Mouse (Mus musculus) lung, postnatal 36 days (tissue): ENCODE measurements around the gene Mbd5.

Source experiments
- DNase-seq: peaks from one replicate; pipeline ENCODE4 v3.0.0; 2022; ENCODE audit warnings: mixed read lengths

Mbd5 gene

DNA sequence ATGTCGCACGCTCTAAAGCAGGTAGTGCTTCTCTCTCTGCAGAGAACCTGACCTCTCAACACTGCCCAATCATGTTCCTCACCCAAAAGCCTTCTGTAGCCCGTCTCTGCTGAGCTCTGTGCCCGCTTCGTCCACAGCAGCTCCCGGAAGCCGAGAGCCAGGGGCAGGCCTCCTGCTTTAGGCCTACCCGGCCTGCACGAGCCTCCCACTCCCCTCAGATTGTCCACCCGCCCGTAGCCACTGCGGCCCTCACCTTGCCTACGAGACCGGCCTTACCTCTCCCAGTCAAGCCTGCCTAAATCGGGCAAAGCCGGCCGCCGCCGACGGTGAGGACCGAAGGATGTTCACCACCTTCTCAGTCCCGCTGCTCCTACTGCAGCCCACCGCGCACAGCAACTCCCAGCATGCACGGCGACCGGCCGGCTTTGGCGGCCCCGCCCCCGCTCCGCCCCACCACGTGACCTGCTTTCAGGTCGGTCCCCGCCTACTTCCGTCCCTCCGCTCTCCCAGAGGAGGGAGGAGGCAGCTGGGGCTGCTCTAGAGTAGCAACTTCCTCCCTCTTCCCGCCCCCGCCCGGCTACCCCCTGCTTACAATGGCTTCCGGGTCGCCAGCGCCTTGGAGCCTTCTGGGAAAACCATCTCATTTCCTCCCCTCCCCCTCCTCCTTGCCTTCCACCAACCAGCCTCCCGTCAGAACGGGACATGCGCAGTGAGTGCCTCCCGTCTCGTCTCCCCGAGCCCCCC, at the start of gene Mbd5:
Gene Mbd5 (plus strand): TSS at position 668 of the 744 bp plus-strand sequence.
- peak; percentile 99 for DNase-seq

- DNase-seq, result peak; percentile 28
Observed at GRCm38 (mm10) chr2:48908866-48909265, 40.4 kb upstream of the Mbd5 start.

DNA sequence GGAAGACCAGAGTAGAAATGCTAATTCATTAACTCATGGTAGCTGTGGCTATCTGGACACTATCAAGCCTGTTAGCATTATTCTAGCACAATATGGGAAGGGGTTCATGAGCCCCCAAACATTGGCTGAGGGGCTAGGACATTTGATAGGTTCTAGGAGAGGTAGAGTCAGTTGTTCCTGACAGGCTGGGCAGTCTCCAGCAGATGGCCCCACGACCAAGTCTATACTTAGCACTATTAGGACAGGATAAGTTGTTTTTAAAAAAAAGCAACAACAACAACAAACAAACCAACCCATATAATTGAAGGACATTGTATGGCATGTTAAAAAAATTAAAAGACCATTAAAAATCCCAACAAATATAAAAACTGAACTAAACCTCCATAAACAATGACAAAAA, 35.1 kb upstream of the Mbd5 start:
- peak; percentile 5 for DNase-seq

GRCm38 (mm10) chr2:48915832-48916231, 33.5 kb upstream of the Mbd5 start:
- no peak for DNase-seq

DNA sequence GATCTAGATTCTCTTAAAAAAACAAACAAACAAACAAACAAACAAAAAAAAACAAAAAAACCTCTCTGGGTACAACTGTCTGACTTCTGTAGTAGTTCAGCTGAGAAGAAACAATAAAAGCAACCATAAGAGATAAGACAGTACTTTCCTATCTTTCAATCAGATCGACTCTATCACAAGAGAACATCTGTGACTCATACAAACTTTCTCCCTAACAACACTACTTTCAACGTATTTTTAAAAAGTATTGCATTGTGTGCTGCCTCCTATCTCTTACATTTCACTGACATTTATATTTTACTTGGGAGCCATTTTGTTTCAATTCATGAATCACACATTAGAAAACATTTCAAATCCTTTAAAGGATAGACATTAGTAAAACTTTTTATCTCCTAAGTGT, 14.2 kb upstream of the Mbd5 start:
- no peak for DNase-seq

- DNase-seq, result no peak
Observed at GRCm38 (mm10) chr2:48947761-48948160, 1.5 kb upstream of the Mbd5 start.

DNA sequence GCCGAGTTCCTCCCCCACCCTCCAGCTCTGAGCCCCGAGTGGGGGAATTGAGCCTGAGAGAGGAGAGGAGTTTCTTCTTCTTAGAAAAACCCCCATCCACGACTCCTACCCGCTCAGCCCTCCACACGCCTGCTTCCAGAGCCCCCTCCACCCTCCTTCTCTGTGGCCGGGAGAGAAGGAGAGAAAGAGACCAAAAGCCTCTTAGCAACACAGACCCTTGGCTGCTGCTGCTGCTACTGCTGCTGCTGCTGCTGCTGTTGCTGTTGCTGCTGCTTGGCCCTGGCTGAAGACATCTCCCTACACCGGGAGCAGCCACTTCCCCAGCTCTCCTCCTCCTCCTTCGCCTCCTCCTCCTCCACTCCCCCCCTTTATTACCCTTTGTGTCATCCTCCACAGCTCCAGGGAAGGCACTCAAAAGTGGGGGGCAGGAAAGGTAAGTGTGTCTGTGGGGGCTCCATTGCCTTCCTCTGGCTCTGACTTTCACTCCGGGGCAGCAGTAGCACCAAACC, 489 bp downstream of the Mbd5 start:
- peak; percentile 26 for DNase-seq

GRCm38 (mm10) chr2:48950252-48950315, 776 bp downstream of the Mbd5 start, which contains the start of gene Orc4:
Gene Orc4, minus strand, starts transcription at chr2:48950277.
- DNase-seq, result no peak

DNA sequence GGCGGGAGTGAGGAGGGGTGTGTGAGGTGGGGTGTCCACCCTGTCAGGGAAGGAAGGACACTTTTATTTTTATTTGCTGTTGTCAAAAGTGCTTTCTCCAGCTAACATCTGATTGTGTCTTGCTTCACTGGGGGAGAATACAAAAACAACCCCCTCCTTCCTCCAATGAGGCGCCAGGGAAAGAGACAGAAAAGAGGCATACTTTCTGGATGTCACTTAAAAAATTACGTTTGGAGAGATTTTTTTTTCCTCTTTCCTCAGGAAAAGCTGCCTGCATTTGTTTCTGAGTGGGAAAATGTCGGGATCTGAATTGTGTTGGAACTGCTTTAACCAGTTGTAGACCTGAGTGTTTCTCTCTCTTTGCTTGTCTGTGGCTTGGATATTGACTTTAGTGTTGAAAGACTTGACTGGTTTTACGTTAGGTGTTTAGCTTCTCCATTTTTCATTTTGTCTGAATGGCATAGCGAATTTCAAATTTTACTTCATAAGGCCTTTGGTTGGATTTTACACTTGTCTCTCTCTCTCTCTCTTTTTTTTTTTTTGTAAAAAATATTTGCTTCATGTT, 1.1 kb downstream of the Mbd5 start:
- DNase-seq, result peak; percentile 7

DNA sequence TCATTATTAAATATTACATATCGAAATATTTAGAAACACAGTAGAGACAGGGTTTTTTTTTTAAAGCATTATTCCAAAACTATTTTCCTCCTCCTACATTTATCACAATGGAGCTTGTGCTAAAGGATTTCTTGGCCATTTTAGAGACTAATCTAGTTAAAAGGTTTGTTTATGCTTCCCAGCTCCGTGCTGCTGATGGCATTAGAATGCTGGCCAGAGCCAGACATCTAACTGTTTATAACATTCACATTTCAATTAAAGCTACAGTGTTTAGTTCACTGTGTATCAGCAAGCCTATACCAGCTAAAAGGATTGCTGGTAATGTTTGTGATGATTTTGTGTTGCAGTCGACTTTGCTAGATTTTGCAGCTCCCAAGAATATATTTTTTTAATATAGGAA, 7.3 kb downstream of the Mbd5 start:
- DNase-seq, result no peak

DNA sequence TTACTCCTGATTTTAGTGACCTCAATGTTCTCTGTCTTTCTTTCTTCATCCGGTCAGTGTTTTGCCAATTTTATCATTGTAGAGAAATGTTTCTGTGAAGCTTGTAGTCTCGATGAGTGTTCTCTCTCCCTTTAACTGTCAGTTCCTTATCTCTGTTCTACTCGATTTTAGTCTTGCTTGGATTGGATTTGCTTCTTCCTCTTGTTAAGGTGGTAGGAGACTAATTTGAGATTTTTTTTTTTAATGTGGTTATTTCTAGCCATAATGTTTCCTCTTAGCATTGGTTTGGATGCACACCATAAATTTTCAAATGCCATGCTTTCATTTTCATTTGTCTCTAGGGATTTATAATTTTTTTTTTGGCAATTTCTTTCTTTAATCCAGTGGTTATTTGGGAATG, 29.6 kb downstream of the Mbd5 start:
- no peak for DNase-seq

DNA sequence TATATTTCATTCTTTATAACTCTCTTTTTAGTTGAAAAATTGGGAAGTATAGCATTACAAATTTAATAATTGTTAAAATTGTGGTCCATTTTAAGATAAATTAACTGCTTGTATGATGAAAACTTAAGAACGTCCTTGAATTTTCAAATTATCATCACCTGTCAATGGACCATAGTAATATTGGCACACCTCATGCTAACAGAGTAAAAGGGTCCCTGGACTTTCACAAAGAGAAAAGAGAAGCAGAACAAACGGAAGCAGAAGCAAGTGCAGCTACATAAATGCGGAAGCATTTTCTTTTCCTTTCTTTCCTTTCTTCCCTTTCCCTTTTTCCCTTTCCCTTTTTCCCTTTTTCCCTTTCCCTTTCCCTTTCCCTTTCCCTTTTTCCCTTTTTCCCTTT, 41.0 kb downstream of the Mbd5 start:
- no peak for DNase-seq

- DNase-seq, result peak; percentile 3
Observed at GRCm38 (mm10) chr2:49040481-49040880, 91.2 kb downstream of the Mbd5 start.

DNA sequence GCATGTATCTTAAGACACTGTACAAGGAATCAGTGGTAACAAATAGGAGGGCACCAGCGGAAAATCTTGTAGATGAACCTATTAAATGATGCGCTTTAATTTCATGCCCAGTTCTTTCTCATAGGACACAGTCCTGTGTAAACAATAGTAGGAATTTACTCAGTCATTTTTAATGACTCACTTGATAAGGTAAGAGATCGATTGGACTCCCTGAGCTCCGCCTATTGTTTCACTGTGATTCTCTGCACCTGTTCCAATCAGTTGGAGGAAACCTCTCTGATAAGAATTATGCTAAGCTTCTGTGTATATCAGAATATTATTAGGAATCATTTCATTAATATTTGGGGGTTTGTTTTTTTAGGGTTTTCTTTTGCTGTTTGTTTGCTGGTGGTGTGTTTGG, 100.7 kb downstream of the Mbd5 start:
- no peak for DNase-seq

- no peak for DNase-seq
Observed at GRCm38 (mm10) chr2:49067886-49068285, 118.6 kb downstream of the Mbd5 start.

GRCm38 (mm10) chr2:49084966-49085365, 135.7 kb downstream of the Mbd5 start:
- DNase-seq, result peak; percentile 56

GRCm38 (mm10) chr2:49090771-49091170, 141.5 kb downstream of the Mbd5 start:
- DNase-seq, result no peak

GRCm38 (mm10) chr2:49096765-49097164, 147.5 kb downstream of the Mbd5 start:
- no peak for DNase-seq

- no peak for DNase-seq
Observed at GRCm38 (mm10) chr2:49108906-49109305, 159.6 kb downstream of the Mbd5 start.

GRCm38 (mm10) chr2:49119875-49120274, 170.6 kb downstream of the Mbd5 start:
- DNase-seq, result no peak

- no peak for DNase-seq
Observed at GRCm38 (mm10) chr2:49121603-49122002, 172.3 kb downstream of the Mbd5 start.

DNA sequence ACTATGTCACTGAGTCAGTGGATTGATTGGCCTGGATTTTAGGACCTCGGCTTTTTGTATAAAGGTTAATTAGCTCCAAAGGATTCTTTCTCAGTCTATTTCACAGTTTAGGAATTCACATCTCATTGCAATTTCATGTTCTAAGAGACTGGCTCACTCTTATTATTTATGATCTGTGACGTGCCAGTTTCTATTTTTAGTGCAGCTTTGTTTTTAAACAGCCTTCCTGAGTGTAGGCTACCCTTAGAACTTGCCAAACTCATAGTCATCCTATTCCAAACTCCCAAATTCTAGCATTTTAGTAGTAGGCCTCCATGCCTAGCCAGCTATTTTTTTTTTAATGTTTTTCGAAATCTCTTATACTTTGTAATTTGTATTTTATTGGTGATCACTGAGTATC, 192.9 kb downstream of the Mbd5 start:
- no peak for DNase-seq

DNA sequence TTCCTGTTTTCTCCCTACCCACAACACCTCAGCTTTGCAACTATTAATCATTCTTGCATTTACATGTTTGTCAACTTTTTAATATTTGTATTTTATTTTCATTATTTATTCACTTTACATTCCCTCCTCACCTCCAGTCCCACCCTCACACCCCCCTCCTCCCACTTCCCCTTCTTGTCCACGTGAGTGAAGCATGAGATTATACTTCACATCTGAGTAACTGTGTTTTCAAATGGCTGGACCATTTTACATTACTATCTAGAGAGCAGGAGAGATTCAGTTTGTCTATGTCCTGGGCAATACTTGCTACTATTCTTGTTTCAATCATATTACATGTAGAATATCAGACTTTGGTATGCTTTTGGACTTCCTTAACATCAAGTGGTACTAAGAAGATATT, 204.3 kb downstream of the Mbd5 start:
- DNase-seq, result no peak

DNA sequence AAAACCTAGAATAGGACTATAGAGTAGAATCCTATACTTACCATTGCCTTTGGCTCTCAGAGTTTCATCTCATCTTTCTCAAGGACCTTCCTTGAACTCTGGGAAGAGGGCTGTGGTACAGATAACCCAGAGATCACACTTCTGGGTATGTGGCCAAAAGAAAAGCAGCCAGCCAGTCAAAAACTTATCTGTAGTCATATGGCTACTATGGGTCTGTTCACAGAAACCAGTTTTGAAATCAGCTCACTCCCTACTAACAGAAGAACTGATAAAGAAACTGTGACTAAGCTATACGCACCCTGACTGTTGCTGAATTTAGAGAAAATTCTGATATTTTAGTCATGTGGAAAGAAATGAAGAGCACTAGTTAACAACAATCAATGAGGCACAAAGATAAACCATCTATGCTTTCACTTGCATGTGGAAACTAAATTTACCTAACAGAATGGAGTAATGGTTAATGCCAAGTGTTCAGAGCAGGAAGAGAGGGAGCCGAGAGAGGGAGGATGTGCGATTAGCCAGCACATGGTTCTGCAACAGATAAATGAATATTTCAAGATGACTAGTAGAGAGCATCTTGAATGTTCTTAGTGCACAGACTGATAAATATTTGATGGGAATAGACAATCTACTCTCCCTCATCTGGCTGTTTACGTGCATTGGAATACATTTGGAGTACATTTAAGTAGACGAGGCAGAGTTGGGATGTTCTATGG, 211.1 kb downstream of the Mbd5 start:
- no peak for DNase-seq

DNA sequence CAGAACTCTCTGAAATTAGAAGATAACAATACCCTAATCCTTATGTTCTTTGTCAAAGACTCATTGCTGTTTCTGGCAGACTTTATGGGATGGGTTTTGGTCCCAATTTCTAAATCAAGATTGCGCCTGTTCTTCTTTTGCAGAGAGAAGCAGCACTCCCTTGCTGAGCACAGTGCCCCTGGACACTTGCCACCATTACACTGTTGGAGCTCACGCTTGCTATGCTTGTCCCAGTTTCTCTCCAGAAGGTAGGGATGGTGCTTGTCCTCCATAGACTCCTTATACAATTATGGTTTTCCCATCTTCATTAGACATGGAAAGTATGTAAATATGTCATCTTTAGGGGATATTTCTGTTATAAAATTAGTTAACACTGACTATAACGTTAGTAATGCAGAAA, 220.5 kb downstream of the Mbd5 start:
- DNase-seq, result no peak
